Mouse (Mus musculus): ENCODE results near the gene Fbxl21. TPM values are rescaled to one million over a fixed set of nuclear protein-coding genes. Genes with fewer than 3 reads are reported as not detected.

The Fbxl21 gene
- 1.7 and 2.2 TPM in 2 replicates for polyA plus RNA-seq (2014; fragmentation: Nextera tagmentation; extraction: Ambion mirVana)

GRCm38 (mm10) chr13:56522081-56522820 is at the start of gene Fbxl21:
TSS of gene Fbxl21 (plus strand) at chr13:56522472.
- Histone ChIP-seq H3K9me3 (ENCODE audit: low read depth, low read length) (no peaks in the 10 kb centered on the region), H3K9ac (peak within 1 kb of the TSS; percentile 62), H3K4me3 (ENCODE audit: low read depth, low read length) (peak within 1 kb of the TSS; percentile 65), H3K4me2 (peak within 1 kb of the TSS; percentile 92), H3K27ac (ENCODE audit: low read depth) (no peak within 1 kb of the TSS), H3K36me3 (ENCODE audit: insufficient read depth) (no peaks in the 10 kb centered on the region), H3K4me1 (ENCODE audit: insufficient read depth) (no peaks in the 10 kb centered on the region), H3K27me3 (ENCODE audit: insufficient read depth, low read length) (no peaks in the 10 kb centered on the region)
- DNase-seq, result peak; percentile 94
- peak; percentile 99 for ATAC-seq (ENCODE audit: insufficient read depth)
- whole genome bisulfite sequencing, result under 1% methylated on average over 56 of the region's 56 CpGs
- TF ChIP-seq CTCF (IDR thresholded peaks at IDR 0.05; ENCODE audit: low read depth), result no peak

GRCm38 (mm10) chr13:56472661-56473060 is 49.6 kb upstream of the Fbxl21 start:
- H3K9ac ChIP-seq, result no peak overlapping the region
- H3K27ac ChIP-seq (ENCODE audit: low read depth), result no peak overlapping the region
- no peaks in the 10 kb centered on the region for H3K9me3 ChIP-seq (ENCODE audit: low read depth, low read length)
- ATAC-seq (ENCODE audit: insufficient read depth), result no peak
- DNase-seq, result no peak
- H3K4me3 ChIP-seq (ENCODE audit: low read depth, low read length), result no peak overlapping the region
- no peak for TF ChIP-seq CTCF (IDR thresholded peaks at IDR 0.05; ENCODE audit: low read depth)
- 86% methylated on average over 9 of the region's 9 CpGs for WGBS
- H3K4me1 ChIP-seq (ENCODE audit: insufficient read depth), result no peaks in the 10 kb centered on the region
- no peaks in the 10 kb centered on the region for H3K36me3 ChIP-seq (ENCODE audit: insufficient read depth)
- H3K27me3 ChIP-seq (ENCODE audit: insufficient read depth, low read length), result no peaks in the 10 kb centered on the region
- H3K4me2 ChIP-seq, result no peak overlapping the region

GRCm38 (mm10) chr13:56475363-56475762 is 46.9 kb upstream of the Fbxl21 start:
- no peaks in the 10 kb centered on the region for H3K4me1 ChIP-seq (ENCODE audit: insufficient read depth)
- 30% methylated on average over 4 of the region's 4 CpGs for WGBS
- DNase-seq (peak; percentile 86), ATAC-seq (ENCODE audit: insufficient read depth) (peak; percentile 71)
- H3K27me3 ChIP-seq (ENCODE audit: insufficient read depth, low read length), result no peaks in the 10 kb centered on the region
- no peak overlapping the region for H3K4me2 ChIP-seq
- no peak overlapping the region for H3K9ac ChIP-seq
- H3K36me3 ChIP-seq (ENCODE audit: insufficient read depth), result no peaks in the 10 kb centered on the region
- H3K4me3 ChIP-seq (ENCODE audit: low read depth, low read length), result no peak overlapping the region
- TF ChIP-seq CTCF (IDR thresholded peaks at IDR 0.05; ENCODE audit: low read depth), result peak; percentile 88
- H3K9me3 ChIP-seq (ENCODE audit: low read depth, low read length), result no peaks in the 10 kb centered on the region
- no peak overlapping the region for H3K27ac ChIP-seq (ENCODE audit: low read depth)

DNA sequence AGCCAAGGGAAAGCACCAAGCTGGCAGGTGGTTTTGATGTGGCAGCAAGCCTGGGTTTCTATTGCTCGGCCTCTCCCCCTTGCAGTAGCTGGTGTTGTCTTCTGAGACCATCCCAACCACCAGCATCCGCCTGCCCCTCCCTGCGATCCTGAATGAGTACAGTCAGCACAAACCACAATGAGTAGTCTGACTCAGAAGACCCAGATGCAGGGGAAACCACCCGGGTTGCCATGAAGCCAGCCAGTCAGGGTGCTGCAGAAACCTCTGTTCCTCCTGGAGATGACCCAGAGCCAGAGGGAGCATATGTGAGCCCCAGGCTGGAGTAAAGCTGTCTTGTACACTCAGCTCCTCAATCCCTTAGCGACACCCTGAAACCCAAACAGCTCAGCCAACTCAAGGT is 45.5 kb upstream of the Fbxl21 start:
- TF ChIP-seq CTCF (IDR thresholded peaks at IDR 0.05; ENCODE audit: low read depth), result no peak

DNA sequence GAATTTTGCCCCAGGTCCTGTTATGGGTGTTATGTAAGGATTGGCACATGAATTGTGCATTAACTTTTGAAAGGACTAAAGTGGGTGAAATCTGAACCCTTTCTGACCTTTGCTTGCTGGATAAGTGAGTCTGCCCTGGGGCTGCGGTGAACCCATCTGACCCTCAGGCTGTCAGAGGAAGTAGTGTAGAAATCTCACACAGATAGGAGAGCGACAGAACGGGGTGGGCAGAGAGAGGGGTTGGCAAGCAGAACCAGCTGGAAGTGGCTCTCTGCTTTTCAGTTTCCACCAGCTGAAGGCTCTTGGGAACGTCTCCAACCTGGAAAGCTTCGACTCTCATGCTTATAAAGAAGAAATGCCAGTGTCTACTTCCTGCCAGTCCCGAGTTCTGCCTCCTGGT is 45.0 kb upstream of the Fbxl21 start:
- no peak for TF ChIP-seq CTCF (IDR thresholded peaks at IDR 0.05; ENCODE audit: low read depth)
- 12% methylated on average over 6 of the region's 6 CpGs for WGBS
- Histone ChIP-seq H3K9ac (no peak overlapping the region), H3K27ac (ENCODE audit: low read depth) (no peak overlapping the region), H3K4me3 (ENCODE audit: low read depth, low read length) (no peak overlapping the region), H3K36me3 (ENCODE audit: insufficient read depth) (no peaks in the 10 kb centered on the region), H3K27me3 (ENCODE audit: insufficient read depth, low read length) (no peaks in the 10 kb centered on the region), H3K4me2 (no peak overlapping the region), H3K4me1 (ENCODE audit: insufficient read depth) (no peaks in the 10 kb centered on the region), H3K9me3 (ENCODE audit: low read depth, low read length) (no peaks in the 10 kb centered on the region)
- DNase-seq (peak; percentile 14), ATAC-seq (ENCODE audit: insufficient read depth) (no peak)

More for the DNA sequence above, 45.5 kb upstream of the Fbxl21 start:
- H3K36me3 ChIP-seq (ENCODE audit: insufficient read depth), result no peaks in the 10 kb centered on the region
- H3K4me1 ChIP-seq (ENCODE audit: insufficient read depth), result no peaks in the 10 kb centered on the region
- H3K27ac ChIP-seq (ENCODE audit: low read depth), result no peak overlapping the region
- H3K27me3 ChIP-seq (ENCODE audit: insufficient read depth, low read length), result no peaks in the 10 kb centered on the region
- no peak overlapping the region for H3K4me2 ChIP-seq
- H3K9ac ChIP-seq, result no peak overlapping the region
- H3K9me3 ChIP-seq (ENCODE audit: low read depth, low read length), result no peaks in the 10 kb centered on the region
- no peak overlapping the region for H3K4me3 ChIP-seq (ENCODE audit: low read depth, low read length)
- WGBS, result 53% methylated on average over 5 of the region's 5 CpGs
- DNase-seq, result no peak
- no peak for ATAC-seq (ENCODE audit: insufficient read depth)

- Histone ChIP-seq H3K36me3 (ENCODE audit: insufficient read depth) (no peaks in the 10 kb centered on the region), H3K9me3 (ENCODE audit: low read depth, low read length) (no peaks in the 10 kb centered on the region), H3K9ac (no peak overlapping the region), H3K4me3 (ENCODE audit: low read depth, low read length) (no peak overlapping the region), H3K27ac (ENCODE audit: low read depth) (no peak overlapping the region), H3K27me3 (ENCODE audit: insufficient read depth, low read length) (no peaks in the 10 kb centered on the region), H3K4me1 (ENCODE audit: insufficient read depth) (no peaks in the 10 kb centered on the region), H3K4me2 (no peak overlapping the region)
- DNase-seq (no peak), ATAC-seq (ENCODE audit: insufficient read depth) (no peak)
- WGBS, result 76% methylated on average over 6 of the region's 6 CpGs
- peak; percentile 21 for TF ChIP-seq CTCF (IDR thresholded peaks at IDR 0.05; ENCODE audit: low read depth)
Observed at GRCm38 (mm10) chr13:56478027-56478426, 44.2 kb upstream of the Fbxl21 start.

DNA sequence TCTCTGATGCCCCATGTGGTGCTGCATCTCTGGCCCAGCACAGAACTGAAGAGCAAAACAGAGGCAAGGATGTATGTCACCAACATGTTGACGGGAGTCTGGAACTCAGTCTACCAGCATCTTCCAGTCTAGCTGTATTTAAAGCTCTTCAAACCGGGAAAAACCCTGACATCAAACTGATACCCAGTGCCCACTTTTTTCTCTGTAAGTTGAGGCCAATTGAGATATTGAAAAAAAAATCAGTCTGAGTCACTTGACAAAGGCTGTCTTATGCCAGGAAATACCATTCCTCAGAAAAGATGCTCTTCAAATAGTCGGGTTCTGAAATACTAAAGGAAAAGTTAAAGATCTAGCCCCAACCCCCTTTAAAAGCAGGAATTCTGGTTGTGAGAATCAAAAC is 40.1 kb upstream of the Fbxl21 start, which contains the start of gene Il9:
Gene Il9, minus strand, starts transcription at position 101 of the 400 bp plus-strand sequence.
- TF ChIP-seq CTCF (IDR thresholded peaks at IDR 0.05; ENCODE audit: low read depth), result no peak
- ATAC-seq (ENCODE audit: insufficient read depth), result no peak
- H3K4me2 ChIP-seq, result no peak within 1 kb of the TSS
- no peak within 1 kb of the TSS for H3K4me3 ChIP-seq (ENCODE audit: low read depth, low read length)
- DNase-seq, result no peak
- no peak within 1 kb of the TSS for H3K9ac ChIP-seq
- no peaks in the 10 kb centered on the region for H3K36me3 ChIP-seq (ENCODE audit: insufficient read depth)
- H3K27me3 ChIP-seq (ENCODE audit: insufficient read depth, low read length), result no peaks in the 10 kb centered on the region
- 75% methylated on average over 3 of the region's 3 CpGs for WGBS
- H3K4me1 ChIP-seq (ENCODE audit: insufficient read depth), result no peaks in the 10 kb centered on the region
- no peak within 1 kb of the TSS for H3K27ac ChIP-seq (ENCODE audit: low read depth)
- no peaks in the 10 kb centered on the region for H3K9me3 ChIP-seq (ENCODE audit: low read depth, low read length)
